Mouse (Mus musculus) thymus, postnatal 10 days (tissue): Measurements from ENCODE around the gene Htatsf1.

Experiments used
- DNase-seq, 2 experiments: peaks; one replicate each; pipeline ENCODE4 v3.0.0; 2021; ENCODE audit warnings: low spot score in 2 of 2

The Htatsf1 gene

GRCm38 (mm10) chrX:57053174-57053992 is at the start of gene Htatsf1:
Gene Htatsf1, plus strand, starts transcription at chrX:57053583.
- peak; percentile 66 to 77 for DNase-seq

GRCm38 (mm10) chrX:57012891-57013290 is 40.5 kb upstream of the Htatsf1 start:
- DNase-seq = no peak

- no peak for DNase-seq
These were observed 10.6 kb upstream of the Htatsf1 start, which contains the start of gene Brs3 for GRCm38 (mm10) chrX:57042774-57043173. Gene Brs3, plus strand, starts transcription at chrX:57043074.

- no peak for DNase-seq
These were observed 9.5 kb upstream of the Htatsf1 start for GRCm38 (mm10) chrX:57043869-57044268.

GRCm38 (mm10) chrX:57052848-57053173 is 572 bp upstream of the Htatsf1 start:
- no peak for DNase-seq

GRCm38 (mm10) chrX:57053993-57054385 is 606 bp downstream of the Htatsf1 start:
- no peak for DNase-seq

- DNase-seq = no peak
These were observed 28.1 kb downstream of the Htatsf1 start for GRCm38 (mm10) chrX:57081496-57081895.

GRCm38 (mm10) chrX:57087806-57088205 is 34.4 kb downstream of the Htatsf1 start, which contains the start of gene Vgll1:
Gene Vgll1, plus strand, starts transcription at chrX:57088106.
- no peak for DNase-seq

GRCm38 (mm10) chrX:57103415-57103814 is 50.0 kb downstream of the Htatsf1 start:
- no peak for DNase-seq

GRCm38 (mm10) chrX:57106956-57107355 is 53.6 kb downstream of the Htatsf1 start:
- DNase-seq = no peak
